Mouse (Mus musculus) gastrocnemius, adult 2 months (tissue): ENCODE results near the gene Ccser2. TPM values are rescaled to one million over a fixed set of nuclear protein-coding genes. Genes with fewer than 3 reads are reported as not detected.

Source experiments
- DNase-seq: peaks from one replicate; pipeline ENCODE4 v3.0.0; 2022
- H3K27ac ChIP-seq: fragments of 200-600 bp; 2 replicates; pipeline ENCODE4 v1.8.1; 2022; ENCODE audit warnings: mild to moderate bottlenecking
- H3K4me3 ChIP-seq: fragments of 200-600 bp; 2 replicates; pipeline ENCODE4 v1.8.1; 2022; ENCODE audit warnings: mild to moderate bottlenecking, moderate library complexity
- CTCF ChIP-seq: fragments of 200-600 bp; IDR thresholded peaks from 2 replicates; pipeline ENCODE4 v1.8.1; 2022; ENCODE audit warnings: antibody characterized with exemption, mild to moderate bottlenecking, moderate library complexity
- intact Hi-C: fragments of 180-260 bp; cut with DNase I; formaldehyde crosslinking; loops from one replicate; pipeline ENCODE4 v1.15.1; 2025
- total RNA-seq, 2 experiments: library from RNA; stranded (reverse); gene quantifications; 2 replicates each; pipeline ENCODE4 v1.2.3; 2021

The Ccser2 gene
- total RNA-seq, 2 experiments from 2014 or later, result 57.2 to 63.8 TPM

DNA sequence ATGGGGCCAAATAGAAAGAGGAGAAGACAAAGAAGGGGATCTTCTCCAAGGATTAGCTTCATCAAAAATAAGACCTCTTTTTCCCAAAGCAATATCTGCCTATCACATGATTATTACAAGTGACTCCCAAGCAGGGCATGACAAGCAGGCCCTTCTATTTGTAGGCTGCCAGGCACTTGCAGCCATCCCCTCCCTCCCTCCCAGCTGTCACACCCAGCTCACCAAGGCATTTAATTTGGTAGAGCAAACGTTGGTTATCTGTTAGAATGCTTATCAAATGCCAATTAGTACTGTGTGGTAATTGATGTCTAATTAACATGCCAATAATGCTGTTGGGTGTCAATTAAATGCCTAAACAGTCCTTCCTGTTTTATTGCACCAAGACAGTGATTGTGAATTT lies 119.7 kb downstream of the Ccser2 start:
- Histone ChIP-seq H3K4me3 (no peak overlapping the region), H3K27ac (no peak overlapping the region)
- no peak for DNase-seq
- TF ChIP-seq CTCF, result no peak
- intact Hi-C loops, result no loop called here

Other genes starting within 250 kb of the Ccser2 start
- gene Rgr, start 80.2 kb upstream of the Ccser2 start, total RNA-seq, result not detected
- not detected for gene Lrit1, start 86.1 kb upstream of the Ccser2 start, total RNA-seq
- not detected for gene Lrit2, start 99.2 kb upstream of the Ccser2 start, total RNA-seq
- gene Cdhr1, start 129.6 kb upstream of the Ccser2 start, total RNA-seq, result not detected
- under 1 TPM; 0.48 to 0.92 TPM for gene 2610528A11Rik, start 145.2 kb upstream of the Ccser2 start, total RNA-seq
- gene Ghitm, start 166.5 kb upstream of the Ccser2 start, total RNA-seq, result 100 to 1,000 TPM; 416 to 464 TPM